Mouse (Mus musculus) MEL (cell line): Measurements from ENCODE around the gene Eapp.
A peak's percentile ranks its signal among the peaks of the same experiment; 100 is the strongest.

Source experiments
- CTCF ChIP-seq, 3 experiments: IDR thresholded peaks in 2 of 3; conservative IDR thresholded peaks in 1 of 3; 2 replicates each; pipeline ENCODE4 v1.5.1; 2011 to 2012; ENCODE audit warnings: low read length in 3 of 3, low read depth in 2 of 3, mild to moderate bottlenecking in 2 of 3, improper control_type of control experiment in 1 of 3, inconsistent platforms in 1 of 3, mixed read lengths in 1 of 3, moderate library complexity in 1 of 3; ENCODE audit not compliant: control insufficient read depth in 1 of 3, insufficient read depth in 1 of 3, poor library complexity in 1 of 3, severe bottlenecking in 1 of 3
- MAFK ChIP-seq: IDR thresholded peaks from 2 replicates; pipeline ENCODE4 v1.6.1; 2011; ENCODE audit warnings: low read depth, mild to moderate bottlenecking, low read length, improper control_type of control experiment, borderline replicate concordance
- RAD21 ChIP-seq: IDR thresholded peaks from 2 replicates; pipeline ENCODE4 v1.6.1; 2011; ENCODE audit warnings: mild to moderate bottlenecking, low read depth, low read length, improper control_type of control experiment
- TCF12 ChIP-seq: IDR thresholded peaks from 2 replicates; pipeline ENCODE4 v1.6.1; 2014; ENCODE audit warnings: low read depth, mild to moderate bottlenecking, inconsistent platforms, low read length, improper control_type of control experiment, moderate library complexity
- UBTF ChIP-seq: IDR thresholded peaks from 2 replicates; pipeline ENCODE4 v1.6.1; 2012; ENCODE audit warnings: low read depth, mild to moderate bottlenecking, inconsistent platforms, low read length, improper control_type of control experiment, moderate library complexity, borderline replicate concordance; ENCODE audit not compliant: insufficient read depth

GRCm38 (mm10) chr12:54699394-54699793 is 3.7 kb upstream of the Eapp start:
- TF ChIP-seq MAFK (no peak), TCF12 (peak; percentile 47), RAD21 (no peak), CTCF (IDR thresholded peaks at IDR 0.05 in 2 of 3, conservative IDR thresholded peaks at IDR 0.05 in 1 of 3; ENCODE audit: control insufficient read depth in 1 of 3, insufficient read depth in 1 of 3, low read depth in 2 of 3, low read length in 3 of 3, poor library complexity in 1 of 3, severe bottlenecking in 1 of 3) (no peak), UBTF (no peak)
